Mouse (Mus musculus) heart, embryonic 11.5 days (tissue): ENCODE results near the gene Cntn5. TPM values are rescaled to one million over a fixed set of nuclear protein-coding genes. Genes with fewer than 3 reads are reported as not detected.

ENCODE experiments used
- ATAC-seq: fragments of 200-750 bp; cut with Nextera tagmentation; replicated peaks from 2 replicates; pipeline ENCODE4 v1.8.0; 2017; ENCODE audit warnings: moderate library complexity; ENCODE audit not compliant: insufficient number of reproducible peaks, low FRiP score, low TSS enrichment
- H3K27ac ChIP-seq: fragments of 300-500 bp; sonication (generic); 2 replicates; pipeline ENCODE4 v1.5.1; 2014; ENCODE audit warnings: mild to moderate bottlenecking, low read depth, low read length
- H3K27me3 ChIP-seq: fragments of 300-500 bp; sonication (generic); 2 replicates; pipeline ENCODE4 v1.6.1; 2014; ENCODE audit warnings: mild to moderate bottlenecking, low read length, mixed read lengths; ENCODE audit not compliant: control insufficient read depth, insufficient read depth
- H3K36me3 ChIP-seq: fragments of 300-500 bp; sonication (generic); 2 replicates; pipeline ENCODE4 v1.6.1; 2014; ENCODE audit warnings: mild to moderate bottlenecking, low read length, moderate library complexity, mixed read lengths; ENCODE audit not compliant: control insufficient read depth, insufficient read depth
- H3K4me1 ChIP-seq: fragments of 300-500 bp; sonication (generic); 2 replicates; pipeline ENCODE4 v1.6.1; 2014; ENCODE audit warnings: low read length; ENCODE audit not compliant: control insufficient read depth, insufficient read depth
- H3K4me2 ChIP-seq: fragments of 300-500 bp; sonication (generic); 2 replicates; pipeline ENCODE4 v1.6.1; 2014; ENCODE audit warnings: mild to moderate bottlenecking, moderate library complexity
- H3K4me3 ChIP-seq: fragments of 300-500 bp; sonication (generic); 2 replicates; pipeline ENCODE4 v1.5.1; 2014; ENCODE audit warnings: low read depth, low read length
- H3K9ac ChIP-seq: fragments of 300-500 bp; sonication (generic); 2 replicates; pipeline ENCODE4 v1.6.1; 2014; ENCODE audit warnings: mild to moderate bottlenecking, low read depth, low read length, moderate library complexity
- H3K9me3 ChIP-seq: fragments of 300-500 bp; sonication (generic); replicated peaks from 2 replicates; pipeline ENCODE4 v1.6.1; 2016; ENCODE audit warnings: low read length; ENCODE audit not compliant: control insufficient read depth
- WGBS: fragments of 180-500 bp; shearing (Covaris S2); extraction: QIAGEN DNeasy Blood & Tissue Kit; methylation state at CpG from one replicate; pipeline ENCODE4 v1.1.7; 2014; ENCODE audit not compliant: insufficient replicate concordance; 5-methylcytosine and 5-hydroxymethylcytosine counted together
- polyA plus RNA-seq: library from polyadenylated mRNA; unstranded; fragments of >200 nt; fragmentation: Nextera tagmentation; extraction: Ambion mirVana; gene quantifications from 2 replicates; pipeline ENCODE4 v1.2.1, GENCODE M21; 2014

Gene Cntn5
- polyA plus RNA-seq, 1 experiment from 2014 or later = 0.20 TPM

DNA sequence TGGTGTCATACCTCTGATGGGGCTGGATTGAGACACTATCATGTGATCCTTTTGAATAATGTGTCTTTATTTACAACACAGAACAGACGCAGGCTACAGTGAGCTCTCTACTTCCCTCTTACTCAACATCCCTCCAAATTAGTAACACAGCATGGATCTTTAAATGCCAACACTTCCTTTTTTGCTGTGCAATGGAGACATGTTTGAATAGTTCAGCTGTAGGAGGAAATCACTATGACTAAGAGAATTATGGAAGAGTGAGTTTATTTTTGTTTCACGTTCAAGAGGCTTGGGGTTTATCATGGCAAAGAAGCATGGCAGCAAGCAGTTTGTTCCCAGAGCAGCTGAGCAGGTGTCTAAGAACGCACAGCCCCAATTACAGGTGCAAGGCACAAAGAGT lies 235.9 kb downstream of the Cntn5 start:
- no peak for ATAC-seq
- 65% methylated on average over 3 of the region's 3 CpGs for WGBS

GRCm38 (mm10) chr9:10667438-10667837 lies 237.1 kb downstream of the Cntn5 start:
- H3K27ac ChIP-seq = no peak overlapping the region
- H3K27me3 ChIP-seq = no peaks in the 10 kb centered on the region
- H3K4me3 ChIP-seq = no peak overlapping the region
- 42% methylated on average over 4 of the region's 4 CpGs for WGBS
- no peaks in the 10 kb centered on the region for H3K9me3 ChIP-seq
- no peak for ATAC-seq
- no peak overlapping the region for H3K9ac ChIP-seq
- H3K4me1 ChIP-seq = no peaks in the 10 kb centered on the region
- H3K4me2 ChIP-seq = no peak overlapping the region
- H3K36me3 ChIP-seq = no peaks in the 10 kb centered on the region

More for the DNA sequence above, 235.9 kb downstream of the Cntn5 start:
- H3K4me2 ChIP-seq = no peak overlapping the region
- H3K9me3 ChIP-seq = no peaks in the 10 kb centered on the region
- H3K27ac ChIP-seq = no peak overlapping the region
- no peaks in the 10 kb centered on the region for H3K4me1 ChIP-seq
- no peaks in the 10 kb centered on the region for H3K36me3 ChIP-seq
- no peaks in the 10 kb centered on the region for H3K27me3 ChIP-seq
- H3K9ac ChIP-seq = no peak overlapping the region
- no peak overlapping the region for H3K4me3 ChIP-seq

- Histone ChIP-seq H3K36me3 (no peaks in the 10 kb centered on the region), H3K27ac (no peak overlapping the region), H3K4me3 (no peak overlapping the region), H3K9ac (no peak overlapping the region), H3K4me2 (no peak overlapping the region), H3K4me1 (no peaks in the 10 kb centered on the region), H3K27me3 (no peaks in the 10 kb centered on the region), H3K9me3 (no peaks in the 10 kb centered on the region)
- no peak for ATAC-seq
Measured at GRCm38 (mm10) chr9:10665756-10666155, 238.8 kb downstream of the Cntn5 start.

DNA sequence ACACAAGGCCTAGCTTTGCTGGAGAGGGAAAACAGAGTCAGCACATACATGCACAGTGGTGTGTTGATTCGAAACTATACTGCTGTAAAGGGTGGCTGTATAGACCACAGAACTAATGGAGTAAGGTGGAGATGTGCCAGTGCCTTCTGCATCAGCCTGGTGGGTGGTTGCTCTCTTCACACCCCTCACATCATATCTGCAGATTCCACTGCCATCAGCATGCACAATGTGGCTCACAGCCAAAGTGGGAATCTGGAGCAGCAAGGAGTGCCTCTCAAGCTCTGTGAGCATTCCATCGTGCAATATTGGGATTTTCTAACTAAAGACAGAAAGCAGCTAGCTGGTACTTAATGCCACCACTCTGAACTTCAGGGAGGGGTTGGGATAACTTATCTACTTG lies 241.5 kb downstream of the Cntn5 start:
- Histone ChIP-seq H3K27ac (no peak overlapping the region), H3K9me3 (no peaks in the 10 kb centered on the region), H3K4me1 (no peaks in the 10 kb centered on the region), H3K4me2 (no peak overlapping the region), H3K4me3 (no peak overlapping the region), H3K36me3 (no peaks in the 10 kb centered on the region), H3K27me3 (no peaks in the 10 kb centered on the region), H3K9ac (no peak overlapping the region)
- no peak for ATAC-seq
- WGBS = 54% methylated on average over 2 of the region's 2 CpGs

DNA sequence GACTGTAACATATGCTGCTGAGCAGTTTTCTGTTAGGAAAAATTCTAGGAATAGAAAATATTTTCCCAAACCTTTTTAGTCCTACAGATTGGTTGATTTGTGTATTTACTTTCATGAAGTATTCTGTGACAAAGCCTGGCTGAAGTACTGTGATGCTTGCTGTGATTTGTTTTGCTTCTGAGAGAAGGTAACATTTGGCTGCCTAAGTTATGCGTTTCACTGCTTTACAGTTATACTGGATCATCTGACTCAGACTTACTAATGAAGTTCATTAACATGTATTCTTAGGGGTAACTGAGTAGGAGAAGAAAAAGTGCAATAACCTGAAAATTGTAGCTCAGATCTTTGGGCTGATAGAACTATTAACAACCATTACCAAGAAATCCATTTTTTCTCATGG lies 245.1 kb downstream of the Cntn5 start:
- Histone ChIP-seq H3K9ac (no peak overlapping the region), H3K9me3 (no peaks in the 10 kb centered on the region), H3K36me3 (no peaks in the 10 kb centered on the region), H3K4me1 (no peaks in the 10 kb centered on the region), H3K27ac (no peak overlapping the region), H3K27me3 (no peaks in the 10 kb centered on the region), H3K4me3 (no peak overlapping the region), H3K4me2 (no peak overlapping the region)
- WGBS = 63% methylated on average over 1 of the region's 1 CpGs
- ATAC-seq = no peak

GRCm38 (mm10) chr9:10658086-10658485 lies 246.5 kb downstream of the Cntn5 start:
- no peak overlapping the region for H3K9ac ChIP-seq
- 77% methylated on average over 1 of the region's 1 CpGs for WGBS
- no peak for ATAC-seq
- H3K4me3 ChIP-seq = no peak overlapping the region
- H3K36me3 ChIP-seq = no peaks in the 10 kb centered on the region
- no peaks in the 10 kb centered on the region for H3K9me3 ChIP-seq
- no peaks in the 10 kb centered on the region for H3K4me1 ChIP-seq
- no peak overlapping the region for H3K27ac ChIP-seq
- H3K27me3 ChIP-seq = no peaks in the 10 kb centered on the region
- H3K4me2 ChIP-seq = no peak overlapping the region

GRCm38 (mm10) chr9:10657144-10657748 lies 247.3 kb downstream of the Cntn5 start:
- no peaks in the 10 kb centered on the region for H3K9me3 ChIP-seq
- H3K4me1 ChIP-seq = no peaks in the 10 kb centered on the region
- H3K27ac ChIP-seq = no peak overlapping the region
- H3K36me3 ChIP-seq = no peaks in the 10 kb centered on the region
- H3K27me3 ChIP-seq = no peaks in the 10 kb centered on the region
- 80% methylated on average over 4 of the region's 4 CpGs for WGBS
- H3K4me3 ChIP-seq = no peak overlapping the region
- no peak for ATAC-seq
- H3K9ac ChIP-seq = no peak overlapping the region
- H3K4me2 ChIP-seq = no peak overlapping the region

DNA sequence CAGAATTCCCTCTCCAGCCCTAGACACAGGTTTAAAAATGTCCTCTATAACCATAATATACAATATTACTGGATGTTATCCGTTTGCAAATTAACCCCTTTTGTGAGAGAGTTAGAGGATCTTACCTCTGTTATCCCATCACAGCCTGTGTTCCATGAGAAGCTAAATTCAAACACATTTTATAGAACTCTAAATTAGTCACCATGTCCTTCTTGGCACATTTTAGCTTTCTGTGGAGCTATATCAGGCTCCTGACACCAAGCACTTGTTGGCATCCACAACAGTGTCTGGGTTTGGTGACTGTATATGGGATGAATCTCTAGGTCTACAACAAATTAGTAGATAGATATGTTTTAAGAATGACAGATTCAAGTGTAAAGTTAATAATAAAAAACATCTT lies 253.9 kb downstream of the Cntn5 start:
- no peaks in the 10 kb centered on the region for H3K27me3 ChIP-seq
- no peaks in the 10 kb centered on the region for H3K36me3 ChIP-seq
- 81% methylated on average over 1 of the region's 1 CpGs for WGBS
- no peak for ATAC-seq
- no peaks in the 10 kb centered on the region for H3K9me3 ChIP-seq
- H3K4me2 ChIP-seq = no peak overlapping the region
- no peak overlapping the region for H3K27ac ChIP-seq
- H3K4me1 ChIP-seq = no peaks in the 10 kb centered on the region
- no peak overlapping the region for H3K4me3 ChIP-seq
- no peak overlapping the region for H3K9ac ChIP-seq

DNA sequence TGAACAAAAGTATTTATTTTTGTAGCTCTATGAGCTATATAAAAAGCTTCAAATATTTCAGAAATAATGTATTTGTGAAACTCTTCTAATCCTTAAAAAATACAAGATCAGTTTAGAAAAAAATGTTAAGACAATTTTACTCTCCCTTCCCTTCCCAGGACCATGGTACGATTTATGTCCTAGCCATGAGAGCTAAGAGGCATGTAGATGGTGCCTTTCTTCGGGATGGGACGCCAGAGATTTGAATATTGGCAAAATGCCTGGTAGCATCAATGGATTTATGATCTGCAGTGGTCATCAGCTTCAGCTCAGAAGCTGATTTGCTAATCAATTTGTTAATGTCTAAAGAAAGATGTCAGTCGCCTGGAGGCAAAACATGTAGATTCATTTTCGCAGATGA lies 258.6 kb downstream of the Cntn5 start:
- WGBS = 83% methylated on average over 5 of the region's 5 CpGs
- H3K36me3 ChIP-seq = no peaks in the 10 kb centered on the region

More for the DNA sequence above, 258.6 kb downstream of the Cntn5 start:
- peaks cover 7% of the 10 kb centered on the region; the same call in 1 of the 2 replicates for H3K4me1 ChIP-seq
- H3K4me2 ChIP-seq = no peak overlapping the region
- no peaks in the 10 kb centered on the region for H3K9me3 ChIP-seq
- H3K27me3 ChIP-seq = no peaks in the 10 kb centered on the region
- H3K9ac ChIP-seq = no peak overlapping the region
- ATAC-seq = no peak
- no peak overlapping the region for H3K27ac ChIP-seq
- H3K4me3 ChIP-seq = no peak overlapping the region
